Mouse (Mus musculus) A20 (cell line): ENCODE results near the gene Elovl5.

Source experiments
- DNase-seq: peaks from one replicate; pipeline ENCODE4 v3.0.0-alpha.2; 2011; ENCODE audit warnings: low read depth, low spot score

Gene Elovl5

GRCm38 (mm10) chr9:77954496-77954895 lies 37.3 kb downstream of the Elovl5 start:
- DNase-seq, result no peak

GRCm38 (mm10) chr9:77954981-77955380 lies 37.8 kb downstream of the Elovl5 start:
- no peak for DNase-seq

- no peak for DNase-seq
These were observed 38.3 kb downstream of the Elovl5 start for GRCm38 (mm10) chr9:77955511-77955910.

GRCm38 (mm10) chr9:77955964-77956363 lies 38.8 kb downstream of the Elovl5 start:
- no peak for DNase-seq

- no peak for DNase-seq
These were observed 41.2 kb downstream of the Elovl5 start for GRCm38 (mm10) chr9:77958327-77958726.

GRCm38 (mm10) chr9:77959759-77960158 lies 42.6 kb downstream of the Elovl5 start:
- no peak for DNase-seq

GRCm38 (mm10) chr9:77961350-77961749 lies 44.2 kb downstream of the Elovl5 start:
- no peak for DNase-seq

GRCm38 (mm10) chr9:77964084-77964483 lies 46.9 kb downstream of the Elovl5 start:
- DNase-seq, result no peak

- DNase-seq, result no peak
These were observed 48.1 kb downstream of the Elovl5 start for GRCm38 (mm10) chr9:77965287-77965686.

GRCm38 (mm10) chr9:77965768-77966552 lies 48.8 kb downstream of the Elovl5 start:
- no peak for DNase-seq

- DNase-seq, result no peak
These were observed 49.7 kb downstream of the Elovl5 start for GRCm38 (mm10) chr9:77966861-77967260.

- DNase-seq, result no peak
These were observed 50.5 kb downstream of the Elovl5 start for GRCm38 (mm10) chr9:77967584-77968163.

GRCm38 (mm10) chr9:77969192-77969953 lies 52.2 kb downstream of the Elovl5 start:
- no peak for DNase-seq

GRCm38 (mm10) chr9:77979000-77979399 lies 61.8 kb downstream of the Elovl5 start:
- no peak for DNase-seq

GRCm38 (mm10) chr9:77982616-77983015 lies 65.5 kb downstream of the Elovl5 start:
- DNase-seq, result no peak

GRCm38 (mm10) chr9:77983521-77983920 lies 66.4 kb downstream of the Elovl5 start:
- no peak for DNase-seq

- no peak for DNase-seq
These were observed 69.1 kb downstream of the Elovl5 start for GRCm38 (mm10) chr9:77986153-77986795.

- DNase-seq, result no peak
These were observed 72.5 kb downstream of the Elovl5 start for GRCm38 (mm10) chr9:77989626-77990025.

GRCm38 (mm10) chr9:77990278-77990677 lies 73.1 kb downstream of the Elovl5 start:
- no peak for DNase-seq

- no peak for DNase-seq
These were observed 74.5 kb downstream of the Elovl5 start for GRCm38 (mm10) chr9:77991650-77992049.

GRCm38 (mm10) chr9:77992276-77992675 lies 75.1 kb downstream of the Elovl5 start:
- DNase-seq, result no peak

GRCm38 (mm10) chr9:77993101-77993500 lies 75.9 kb downstream of the Elovl5 start:
- DNase-seq, result no peak
